ENCODE assay signal across 27 mouse cellular contexts in genomic region chr2:178850769-178851168, GRCm38 (mm10).
DNase-seq lines count a peak whose midpoint lies in the region; ATAC-seq and TF ChIP-seq lines count a peak whose summit lies in the region.
"Had no signal": no experiment of that assay in that cellular context is flagged by ENCODE, and none has a peak within 500 bp of the region (broad histone marks: within the 10 kb centered on the region; RNA-seq: fewer than 3 reads in every experiment).

No protein-coding gene starts in this region.

- H3K27ac ChIP-seq in forebrain, embryonic 15.5 days (replicated peaks), result peak overlapping the region; percentile 88
- H3K27ac ChIP-seq in hindbrain, embryonic 14.5 days, result no peak overlapping the region
- peak overlapping the region; percentile 76 for H3K27ac ChIP-seq in midbrain, embryonic 13.5 days
- H3K27ac ChIP-seq in stomach, postnatal 0 days (replicated peaks), result no peak overlapping the region
- H3K27ac ChIP-seq: embryonic facial prominence, embryonic 12.5 days; heart, adult 2 months; intestine, embryonic 15.5 days; left cerebral cortex, adult 2 months; limb, embryonic 10.5 days; neural tube, embryonic 15.5 days had no signal

- intact Hi-C loops in left cerebral cortex, postnatal 25 days (cut with DNase I), result no loop called here

- TF ChIP-seq POLR2A in brain, embryonic 14.5 days (IDR thresholded peaks at IDR 0.05; ENCODE audit: borderline replicate concordance, extremely low read depth, insufficient read depth, insufficient read length, poor library complexity, severe bottlenecking), result no peak

- H3K9ac ChIP-seq in forebrain, embryonic 15.5 days (replicated peaks), result no peak overlapping the region
- no peak overlapping the region for H3K9ac ChIP-seq in hindbrain, embryonic 14.5 days
- H3K9ac ChIP-seq in midbrain, embryonic 13.5 days (replicated peaks), result no peak overlapping the region
- H3K9ac ChIP-seq in stomach, postnatal 0 days (ENCODE audit: low read length), result no peak overlapping the region
- H3K9ac ChIP-seq: embryonic facial prominence, embryonic 12.5 days; intestine, embryonic 15.5 days; neural tube, embryonic 15.5 days had no signal

- DNase-seq in brain, embryonic 14.5 days (ENCODE audit: low read depth), result peak; percentile 86
- no peak for DNase-seq in hindbrain, embryonic 14.5 days (ENCODE audit: low spot score)
- DNase-seq in layer of hippocampus, postnatal 10 days (ENCODE audit: low spot score in 2 of 2), result no peak
- DNase-seq in gastrocnemius, postnatal 4 days (ENCODE audit: low spot score in 2 of 2), result no peak
- no peak for DNase-seq in stomach, postnatal 0 days (ENCODE audit: low spot score)
- DNase-seq in left cerebral cortex, postnatal 25 days (ENCODE audit: low spot score in 2 of 2), result no peak
- DNase-seq: adrenal gland, postnatal 25 days; cerebellum, adult 2 months; gastrocnemius, postnatal 14 days; heart, adult 2 months; heart, postnatal 36 days; kidney, adult 9 months; kidney, postnatal 36 days; lung, adult 18-20 months; lung, postnatal 14 days; thymus, postnatal 25 days had no signal

- no peaks in the 10 kb centered on the region for H3K36me3 ChIP-seq in forebrain, embryonic 15.5 days
- H3K36me3 ChIP-seq in hindbrain, embryonic 14.5 days (replicated peaks; ENCODE audit: control insufficient read depth, insufficient read depth), result no peaks in the 10 kb centered on the region
- no peaks in the 10 kb centered on the region for H3K36me3 ChIP-seq in midbrain, embryonic 13.5 days
- H3K36me3 ChIP-seq in stomach, postnatal 0 days (ENCODE audit: control insufficient read depth, insufficient read depth, low read length), result no peaks in the 10 kb centered on the region
- H3K36me3 ChIP-seq: embryonic facial prominence, embryonic 12.5 days; intestine, embryonic 15.5 days; limb, embryonic 10.5 days; neural tube, embryonic 15.5 days had no signal

- no peaks in the 10 kb centered on the region for H3K9me3 ChIP-seq in forebrain, embryonic 15.5 days
- H3K9me3 ChIP-seq in hindbrain, embryonic 14.5 days (ENCODE audit: control insufficient read depth, low read length), result no peaks in the 10 kb centered on the region
- H3K9me3 ChIP-seq in midbrain, embryonic 13.5 days, result no peaks in the 10 kb centered on the region
- no peaks in the 10 kb centered on the region for H3K9me3 ChIP-seq in stomach, postnatal 0 days (ENCODE audit: control insufficient read depth, low read length)
- H3K9me3 ChIP-seq: embryonic facial prominence, embryonic 12.5 days; intestine, embryonic 15.5 days; limb, embryonic 10.5 days; neural tube, embryonic 15.5 days had no signal

- no peak overlapping the region for H3K4me3 ChIP-seq in forebrain, embryonic 15.5 days
- no peak overlapping the region for H3K4me3 ChIP-seq in hindbrain, embryonic 14.5 days (replicated peaks; ENCODE audit: low read length)
- no peak overlapping the region for H3K4me3 ChIP-seq in midbrain, embryonic 13.5 days (replicated peaks)
- no peak overlapping the region for H3K4me3 ChIP-seq in stomach, postnatal 0 days (ENCODE audit: low read depth, low read length)
- H3K4me3 ChIP-seq: embryonic facial prominence, embryonic 12.5 days; erythroblast, embryonic 14.5 days; heart, adult 2 months; intestine, embryonic 15.5 days; left cerebral cortex, adult 2 months; limb, embryonic 10.5 days; megakaryocyte, embryonic 14.5 days; myocyte; neural tube, embryonic 15.5 days had no signal

- H3K4me2 ChIP-seq in forebrain, embryonic 15.5 days (replicated peaks), result no peak overlapping the region
- no peak overlapping the region for H3K4me2 ChIP-seq in hindbrain, embryonic 14.5 days (replicated peaks)
- no peak overlapping the region for H3K4me2 ChIP-seq in midbrain, embryonic 13.5 days (replicated peaks)
- no peak overlapping the region for H3K4me2 ChIP-seq in stomach, postnatal 0 days (replicated peaks; ENCODE audit: low read depth)
- H3K4me2 ChIP-seq: embryonic facial prominence, embryonic 12.5 days; intestine, embryonic 15.5 days; neural tube, embryonic 15.5 days had no signal

- TF ChIP-seq EP300 in stomach, postnatal 0 days (optimal IDR thresholded peaks at IDR 0.05), result no peak

- TF ChIP-seq CTCF in brain, embryonic 14.5 days (IDR thresholded peaks at IDR 0.05; ENCODE audit: borderline replicate concordance, extremely low read depth, insufficient read depth, insufficient read length), result no peak
- no peak for TF ChIP-seq CTCF in stomach, postnatal 0 days (IDR thresholded peaks at IDR 0.05; ENCODE audit: low read depth)

- peak; percentile 84 for ATAC-seq in forebrain, embryonic 15.5 days (replicated peaks)
- ATAC-seq in hindbrain, embryonic 14.5 days (ENCODE audit: low FRiP score), result peak; percentile 22; the same call in 1 of the 2 replicates
- peak; percentile 71 for ATAC-seq in midbrain, embryonic 13.5 days
- no peak for ATAC-seq in stomach, postnatal 0 days (ENCODE audit: low FRiP score, low TSS enrichment)
- ATAC-seq: intestine, embryonic 15.5 days had no signal

- peaks cover 39% of the 10 kb centered on the region for H3K4me1 ChIP-seq in forebrain, embryonic 15.5 days
- H3K4me1 ChIP-seq in hindbrain, embryonic 14.5 days (replicated peaks; ENCODE audit: control insufficient read depth, insufficient read depth, low read length), result peaks cover 25% of the 10 kb centered on the region
- H3K4me1 ChIP-seq in midbrain, embryonic 13.5 days (replicated peaks), result peaks cover 31% of the 10 kb centered on the region
- no peaks in the 10 kb centered on the region for H3K4me1 ChIP-seq in stomach, postnatal 0 days (replicated peaks; ENCODE audit: control insufficient read depth, insufficient read depth)
- H3K4me1 ChIP-seq: intestine, embryonic 15.5 days; megakaryocyte, embryonic 14.5 days; neural tube, embryonic 15.5 days had no signal

- H3K27me3 ChIP-seq in forebrain, embryonic 15.5 days, result no peaks in the 10 kb centered on the region
- H3K27me3 ChIP-seq in hindbrain, embryonic 14.5 days (ENCODE audit: control insufficient read depth, insufficient read depth, low read length), result no peaks in the 10 kb centered on the region
- H3K27me3 ChIP-seq in midbrain, embryonic 13.5 days, result no peaks in the 10 kb centered on the region
- H3K27me3 ChIP-seq in stomach, postnatal 0 days (ENCODE audit: control insufficient read depth, insufficient read depth, low read length), result no peaks in the 10 kb centered on the region
- H3K27me3 ChIP-seq: CH12.LX; embryonic facial prominence, embryonic 12.5 days; intestine, embryonic 15.5 days; megakaryocyte, embryonic 14.5 days; neural tube, embryonic 15.5 days had no signal

- WGBS in forebrain, embryonic 15.5 days, result 38% methylated on average over 11 of the region's 11 CpGs
- 35% methylated on average over 11 of the region's 11 CpGs for WGBS in hindbrain, embryonic 14.5 days
- 35% methylated on average over 11 of the region's 11 CpGs for WGBS in midbrain, embryonic 13.5 days
- WGBS in stomach, postnatal 0 days, result 87% methylated on average over 11 of the region's 11 CpGs

Comparison
In these comparisons a context has a peak if more than half of its experiments do, and no peak if none do; other contexts are left out.
1. H3K27ac ChIP-seq: peak in forebrain, embryonic 15.5 days (single experiment) and midbrain, embryonic 13.5 days (single experiment); none in hindbrain, embryonic 14.5 days (single experiment) and stomach, postnatal 0 days (single experiment).